Comparison of ENCODE assay signal across 8 mouse cellular contexts in the genomic region with DNA sequence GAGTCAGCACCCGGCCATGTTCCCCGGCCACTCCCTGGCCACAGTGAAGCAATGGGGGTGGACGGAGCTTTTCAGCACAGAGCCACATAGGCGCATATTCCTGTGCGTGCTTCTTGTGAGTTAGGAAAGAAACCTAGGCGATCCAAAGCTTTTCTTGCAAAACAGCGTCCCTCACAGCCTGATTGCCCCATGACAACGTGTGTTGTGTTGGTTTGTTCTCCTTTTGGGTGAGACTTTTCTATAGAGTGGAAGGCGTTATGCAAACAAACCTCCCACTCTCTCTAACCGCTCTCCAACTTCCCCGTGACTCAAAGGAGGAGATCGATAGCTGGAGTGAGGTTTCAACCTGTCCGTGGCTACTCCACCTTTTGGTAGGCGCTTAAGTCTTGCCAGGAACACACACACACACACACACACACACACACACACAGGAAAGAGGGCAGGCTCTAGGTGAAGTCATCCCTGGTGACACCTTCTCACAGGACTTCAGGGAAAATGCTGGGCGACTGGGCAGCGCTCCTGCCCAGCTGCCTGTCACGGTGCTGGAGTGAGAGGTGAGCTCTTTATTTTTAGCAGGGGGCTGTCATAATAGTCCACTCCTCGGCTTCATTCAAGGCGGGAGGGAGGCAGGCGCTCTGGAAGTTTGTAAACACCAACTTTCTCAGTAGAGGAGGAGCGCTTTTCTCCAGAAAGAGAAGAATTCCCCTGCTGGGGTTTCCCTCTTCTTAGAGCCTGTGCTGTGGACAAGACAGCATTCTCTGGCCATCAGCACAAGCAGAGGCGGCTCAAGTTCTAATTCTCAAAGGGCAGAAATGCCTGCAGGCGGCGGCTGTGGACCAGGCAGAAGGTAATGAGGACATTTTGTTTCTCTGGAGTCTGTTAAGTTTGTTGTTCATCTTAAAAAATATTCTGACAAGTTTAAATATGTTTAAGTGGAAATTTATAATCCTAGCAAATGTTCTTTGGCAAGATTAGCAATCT. TPM values are rescaled to one million over a fixed set of nuclear protein-coding genes. Genes with fewer than 3 reads are reported as not detected.
A peak's percentile ranks its signal among the peaks of the same experiment; 100 is the strongest.
DNase-seq lines count a peak whose midpoint lies in the region; ATAC-seq and TF ChIP-seq lines count a peak whose summit lies in the region.

No protein-coding gene starts in this region.

- peak; percentile 44 for ATAC-seq in erythroblast, adult 5-6 weeks (replicated peaks; ENCODE audit: low FRiP score, poor library complexity, severe bottlenecking)
- ATAC-seq in inflammation-experienced regulatory T-cells, adult 6 months: peak; percentile 38

- TF ChIP-seq CTCF in lung, adult 2 months (IDR thresholded peaks at IDR 0.05; ENCODE audit: insufficient read depth, low read length): no peak

- DNase-seq in retina, postnatal 1 day: peak; percentile 22
- no peak for DNase-seq in retina, embryonic 14.5 days (ENCODE audit: low spot score)
- DNase-seq in lung, adult 2 months: peak; percentile 52
- no peak for DNase-seq in thymus, postnatal 25 days
- no peak for DNase-seq in spleen, postnatal 14 days (ENCODE audit: low spot score in 2 of 2)
- no peak for DNase-seq in layer of hippocampus, adult 18-20 months (ENCODE audit: low spot score in 2 of 2)

- peaks cover 4% of the 10 kb centered on the region for H3K4me1 ChIP-seq in lung, adult 2 months (ENCODE audit: control insufficient read depth, insufficient read depth, low read length)

- H3K4me3 ChIP-seq in lung, adult 2 months (replicated peaks; ENCODE audit: extremely low read depth, low read depth, low read length): peak overlapping the region; percentile 38

- WGBS in lung, adult 2 months: 30% methylated on average over 24 of the region's 24 CpGs

- TF ChIP-seq POLR2A in lung, adult 2 months (IDR thresholded peaks at IDR 0.05; ENCODE audit: borderline replicate concordance, extremely low read depth, low read depth, low read length): no peak

RNA-seq across cellular contexts. Expression of a gene that starts 43.5 kb away (rescaled TPM):
- 15.7 and 27.9 TPM in 2 replicates for total RNA-seq in erythroblast, adult 5-6 weeks (2015; ENCODE audit: low replicate concordance)
- 12.5 and 24.1 TPM in 2 replicates for total RNA-seq in erythroblast, adult 5-6 weeks (2017; ENCODE audit: low replicate concordance)
- 10 to 100 TPM in 2 of 3 experiments, 1 to 10 TPM in 1; 9.7 to 16.7 (median 11.3) TPM for polyA plus RNA-seq in inflammation-experienced regulatory T-cells, adult 6 months (2017; shearing (Covaris generic))
- 13.6 and 17.5 TPM in 2 replicates for polyA plus RNA-seq in lung, adult 2 months (2012; rRNA removed)
- total RNA-seq in layer of hippocampus, adult 18-20 months (2021): 10 to 100 TPM; 49.4 to 50.7 TPM

Comparison
In these comparisons a context has a peak if more than half of its experiments do, and no peak if none do; other contexts are left out.
1. DNase-seq: peak in retina, postnatal 1 day (single experiment) and lung, adult 2 months (single experiment); none in retina, embryonic 14.5 days (single experiment), thymus, postnatal 25 days (single experiment), spleen, postnatal 14 days (0 of 2) and layer of hippocampus, adult 18-20 months (0 of 2).